Mouse (Mus musculus): ENCODE data around the gene Mrpl42. TPM values are rescaled to one million over a fixed set of nuclear protein-coding genes. Genes with fewer than 3 reads are reported as not detected.

Gene Mrpl42
- 122 and 127 TPM in 2 replicates for polyA plus RNA-seq (2012; rRNA removed)

GRCm38 (mm10) chr10:95501463-95502081, at the start of gene Mrpl42:
Gene Mrpl42, minus strand, starts transcription at chr10:95501940.

GRCm38 (mm10) chr10:95514656-95515292, 13.0 kb upstream of the Mrpl42 start, which contains the start of gene Ube2n:
Gene Ube2n, plus strand, starts transcription at chr10:95515145.

Other genes with a start within 250 kb of the Mrpl42 start
- 2.6 and 3.7 TPM in 2 replicates for gene Cradd, start 177.8 kb downstream of the Mrpl42 start, polyA plus RNA-seq (2012; rRNA removed)
- 1.8 and 1.9 TPM in 2 replicates for gene Socs2, start 84.8 kb downstream of the Mrpl42 start, polyA plus RNA-seq (2012; rRNA removed)
- gene Ube2n, start 13.2 kb upstream of the Mrpl42 start, polyA plus RNA-seq (2012; rRNA removed) = 83.8 and 92.1 TPM in 2 replicates
- 48.7 and 55.2 TPM in 2 replicates for gene Nudt4, start 62.2 kb upstream of the Mrpl42 start, polyA plus RNA-seq (2012; rRNA removed)
- gene Anapc15-ps, start 171.5 kb upstream of the Mrpl42 start, polyA plus RNA-seq (2012; rRNA removed) = 0.14 and 0.24 TPM in 2 replicates